Mouse (Mus musculus): ENCODE results near the gene Zfp398. TPM values are rescaled to one million over a fixed set of nuclear protein-coding genes. Genes with fewer than 3 reads are reported as not detected.
A peak's percentile ranks its signal among the peaks of the same experiment; 100 is the strongest.

Zfp398 gene
- 1.7 TPM for polyA plus RNA-seq (2012; fragmentation: generic; extraction: Trizol)
- long read RNA-seq, experiment 1, partial matches to known transcripts = 0 of 4 reads
- long read RNA-seq, experiment 1, other reads (novel, unspliced or antisense) = 3 of 4 reads
- long read RNA-seq, experiment 2, full-length matches to known transcripts = 7 of 9 reads
- long read RNA-seq, experiment 2, partial matches to known transcripts = 1 of 9 reads
- long read RNA-seq, experiment 2, other reads (novel, unspliced or antisense) = 1 of 9 reads

- peak within 1 kb of the TSS; percentile 80 for H3K4me3 ChIP-seq (ENCODE audit: insufficient read depth, poor library complexity, severe bottlenecking)
- peaks cover 3% of the 10 kb centered on the region for H3K36me3 ChIP-seq (ENCODE audit: control insufficient read depth, insufficient read depth)
- TF ChIP-seq MAX (IDR thresholded peaks at IDR 0.05) (peak; percentile 23), MYOD1 (IDR thresholded peaks at IDR 0.05; ENCODE audit: control insufficient read depth, insufficient read length, low read depth) (no peak), CTCF (IDR thresholded peaks at IDR 0.05; ENCODE audit: control insufficient read depth, insufficient read depth, insufficient read length) (peak; percentile 99), FOSL1 (IDR thresholded peaks at IDR 0.05; ENCODE audit: insufficient read depth, low read length, poor library complexity, severe bottlenecking) (no peak), CEBPB (IDR thresholded peaks at IDR 0.05; ENCODE audit: low read depth) (no peak)
Measured at GRCm38 (mm10) chr6:47835482-47835983, at the start of gene Zfp398. Gene Zfp398, plus strand, starts transcription at chr6:47835661.

GRCm38 (mm10) chr6:47787941-47788736 lies 47.3 kb upstream of the Zfp398 start:
- no peaks in the 10 kb centered on the region for H3K27me3 ChIP-seq (ENCODE audit: control insufficient read depth, insufficient read depth, insufficient read length)
- TF ChIP-seq MAX (IDR thresholded peaks at IDR 0.05) (peak; percentile 73), FOSL1 (IDR thresholded peaks at IDR 0.05; ENCODE audit: insufficient read depth, low read length, poor library complexity, severe bottlenecking) (no peak), CEBPB (IDR thresholded peaks at IDR 0.05; ENCODE audit: low read depth) (peak; percentile 7)
- no peaks in the 10 kb centered on the region for H3K79me3 ChIP-seq (ENCODE audit: low read depth)

More at GRCm38 (mm10) chr6:47835482-47835983, at the start of gene Zfp398:
- peak within 1 kb of the TSS; percentile 80 for H3ac ChIP-seq (ENCODE audit: control insufficient read depth, insufficient read length, low read depth)
- no peaks in the 10 kb centered on the region for H3K27me3 ChIP-seq (ENCODE audit: control insufficient read depth, insufficient read depth, insufficient read length)
- peaks cover 6% of the 10 kb centered on the region for H3K79me3 ChIP-seq (ENCODE audit: low read depth)
- H3K79me2 ChIP-seq (ENCODE audit: control insufficient read depth, insufficient read depth) = peaks cover 21% of the 10 kb centered on the region

GRCm38 (mm10) chr6:47788821-47789220 lies 46.6 kb upstream of the Zfp398 start:
- H3ac ChIP-seq (ENCODE audit: control insufficient read depth, insufficient read length, low read depth) = peak overlapping the region; percentile 44
- TF ChIP-seq USF1 (IDR thresholded peaks at IDR 0.05; ENCODE audit: low read depth) = no peak
- TF ChIP-seq MYOG (IDR thresholded peaks at IDR 0.05; ENCODE audit: control insufficient read depth, extremely low read depth, insufficient read length) = no peak
- no peak for TF ChIP-seq CEBPB (IDR thresholded peaks at IDR 0.05; ENCODE audit: low read depth)
- no peak for TF ChIP-seq FOSL1 (IDR thresholded peaks at IDR 0.05; ENCODE audit: insufficient read depth, low read length, poor library complexity, severe bottlenecking)
- TF ChIP-seq MAX (IDR thresholded peaks at IDR 0.05) = no peak
- no peak for TF ChIP-seq MYOD1 (IDR thresholded peaks at IDR 0.05; ENCODE audit: control insufficient read depth, insufficient read length, low read depth)
- TF ChIP-seq CTCF (IDR thresholded peaks at IDR 0.05; ENCODE audit: control insufficient read depth, insufficient read depth, insufficient read length) = no peak
- no peaks in the 10 kb centered on the region for H3K36me3 ChIP-seq (ENCODE audit: control insufficient read depth, insufficient read depth)
- no peaks in the 10 kb centered on the region for H3K79me3 ChIP-seq (ENCODE audit: low read depth)
- no peaks in the 10 kb centered on the region for H3K27me3 ChIP-seq (ENCODE audit: control insufficient read depth, insufficient read depth, insufficient read length)
- no peaks in the 10 kb centered on the region for H3K79me2 ChIP-seq (ENCODE audit: control insufficient read depth, insufficient read depth)
- H3K4me3 ChIP-seq (ENCODE audit: insufficient read depth, poor library complexity, severe bottlenecking) = peak overlapping the region; percentile 16

More at GRCm38 (mm10) chr6:47787941-47788736, 47.3 kb upstream of the Zfp398 start:
- Histone ChIP-seq H3K4me3 (ENCODE audit: insufficient read depth, poor library complexity, severe bottlenecking) (peak overlapping the region; percentile 16), H3K36me3 (ENCODE audit: control insufficient read depth, insufficient read depth) (no peaks in the 10 kb centered on the region), H3K79me2 (ENCODE audit: control insufficient read depth, insufficient read depth) (no peaks in the 10 kb centered on the region), H3ac (ENCODE audit: control insufficient read depth, insufficient read length, low read depth) (peak overlapping the region; percentile 44)

GRCm38 (mm10) chr6:47790745-47791144 lies 44.7 kb upstream of the Zfp398 start:
- H3K4me3 ChIP-seq (ENCODE audit: insufficient read depth, poor library complexity, severe bottlenecking) = no peak overlapping the region
- TF ChIP-seq FOSL1 (IDR thresholded peaks at IDR 0.05; ENCODE audit: insufficient read depth, low read length, poor library complexity, severe bottlenecking) (no peak), MAX (IDR thresholded peaks at IDR 0.05) (no peak), MYOG (IDR thresholded peaks at IDR 0.05; ENCODE audit: control insufficient read depth, extremely low read depth, insufficient read length) (no peak), CEBPB (IDR thresholded peaks at IDR 0.05; ENCODE audit: low read depth) (no peak), MYOD1 (IDR thresholded peaks at IDR 0.05; ENCODE audit: control insufficient read depth, insufficient read length, low read depth) (no peak), CTCF (IDR thresholded peaks at IDR 0.05; ENCODE audit: control insufficient read depth, insufficient read depth, insufficient read length) (no peak), USF1 (IDR thresholded peaks at IDR 0.05; ENCODE audit: low read depth) (no peak)

GRCm38 (mm10) chr6:47792533-47792932 lies 42.9 kb upstream of the Zfp398 start:
- no peak for TF ChIP-seq MYOG (IDR thresholded peaks at IDR 0.05; ENCODE audit: control insufficient read depth, extremely low read depth, insufficient read length)
- no peak for TF ChIP-seq MYOD1 (IDR thresholded peaks at IDR 0.05; ENCODE audit: control insufficient read depth, insufficient read length, low read depth)
- no peak for TF ChIP-seq CEBPB (IDR thresholded peaks at IDR 0.05; ENCODE audit: low read depth)
- H3K36me3 ChIP-seq (ENCODE audit: control insufficient read depth, insufficient read depth) = peaks cover 30% of the 10 kb centered on the region
- no peaks in the 10 kb centered on the region for H3K79me3 ChIP-seq (ENCODE audit: low read depth)
- H3K4me3 ChIP-seq (ENCODE audit: insufficient read depth, poor library complexity, severe bottlenecking) = no peak overlapping the region
- H3ac ChIP-seq (ENCODE audit: control insufficient read depth, insufficient read length, low read depth) = no peak overlapping the region
- no peaks in the 10 kb centered on the region for H3K27me3 ChIP-seq (ENCODE audit: control insufficient read depth, insufficient read depth, insufficient read length)
- no peaks in the 10 kb centered on the region for H3K79me2 ChIP-seq (ENCODE audit: control insufficient read depth, insufficient read depth)

More at GRCm38 (mm10) chr6:47790745-47791144, 44.7 kb upstream of the Zfp398 start:
- peaks cover 12% of the 10 kb centered on the region for H3K36me3 ChIP-seq (ENCODE audit: control insufficient read depth, insufficient read depth)
- H3K79me3 ChIP-seq (ENCODE audit: low read depth) = no peaks in the 10 kb centered on the region
- no peaks in the 10 kb centered on the region for H3K27me3 ChIP-seq (ENCODE audit: control insufficient read depth, insufficient read depth, insufficient read length)
- H3K79me2 ChIP-seq (ENCODE audit: control insufficient read depth, insufficient read depth) = no peaks in the 10 kb centered on the region
- H3ac ChIP-seq (ENCODE audit: control insufficient read depth, insufficient read length, low read depth) = no peak overlapping the region
